Mouse (Mus musculus) E14TG2a.4 (cell line): Measurements from ENCODE around the gene Pknox1.

Experiments
- H3K27me3 ChIP-seq: 2 replicates; pipeline ENCODE4 v1.6.1; 2014; ENCODE audit warnings: low read length, control low read depth; ENCODE audit not compliant: insufficient read depth
- H3K36me3 ChIP-seq: 2 replicates; pipeline ENCODE4 v1.6.1; 2014; ENCODE audit warnings: low read length, control low read depth; ENCODE audit not compliant: insufficient read depth
- H3K4me1 ChIP-seq: replicated peaks from 2 replicates; pipeline ENCODE4 v1.6.1; 2014; ENCODE audit warnings: low read depth, low read length, control low read depth
- H3K4me3 ChIP-seq: replicated peaks from 2 replicates; pipeline ENCODE4 v1.5.1; 2014; ENCODE audit warnings: mild to moderate bottlenecking, low read length
- H3K9me3 ChIP-seq: 2 replicates; pipeline ENCODE4 v1.6.1; 2014; ENCODE audit warnings: low read length, control low read depth
- CTCF ChIP-seq: conservative IDR thresholded peaks from 2 replicates; pipeline ENCODE4 v1.5.1; 2014; ENCODE audit warnings: low read length
- NANOG ChIP-seq: IDR thresholded peaks from 2 replicates; pipeline ENCODE4 v1.6.1; 2014; ENCODE audit warnings: borderline replicate concordance, low read length, mixed read lengths
- POU5F1 ChIP-seq: IDR thresholded peaks from 2 replicates; pipeline ENCODE4 v1.6.1; 2014; ENCODE audit warnings: low read length, borderline replicate concordance

The Pknox1 gene

GRCm38 (mm10) chr17:31563632-31564014, 911 bp upstream of the Pknox1 start:
- Histone ChIP-seq H3K4me1 (peaks cover 50% of the 10 kb centered on the region), H3K4me3 (peak overlapping the region; percentile 78), H3K9me3 (no peaks in the 10 kb centered on the region), H3K36me3 (peaks cover 19% of the 10 kb centered on the region), H3K27me3 (no peaks in the 10 kb centered on the region)
- TF ChIP-seq POU5F1: no peak
- TF ChIP-seq NANOG: no peak
- no peak for TF ChIP-seq CTCF

- H3K36me3 ChIP-seq: peaks cover 28% of the 10 kb centered on the region
- H3K4me1 ChIP-seq: peaks cover 58% of the 10 kb centered on the region
- no peak for TF ChIP-seq NANOG
- TF ChIP-seq CTCF: no peak
- TF ChIP-seq POU5F1: no peak
- no peaks in the 10 kb centered on the region for H3K27me3 ChIP-seq
- no peaks in the 10 kb centered on the region for H3K9me3 ChIP-seq
- H3K4me3 ChIP-seq: peak overlapping the region; percentile 92
Measured at GRCm38 (mm10) chr17:31564858-31565140, 265 bp downstream of the Pknox1 start.

- Histone ChIP-seq H3K27me3 (no peaks in the 10 kb centered on the region), H3K9me3 (no peaks in the 10 kb centered on the region), H3K36me3 (peaks cover 28% of the 10 kb centered on the region), H3K4me3 (peak overlapping the region; percentile 92), H3K4me1 (peaks cover 58% of the 10 kb centered on the region)
- TF ChIP-seq NANOG (no peak), CTCF (no peak)
Measured at GRCm38 (mm10) chr17:31565141-31566056, 865 bp downstream of the Pknox1 start.

- Histone ChIP-seq H3K27me3 (no peaks in the 10 kb centered on the region), H3K4me3 (peak overlapping the region; percentile 92), H3K36me3 (peaks cover 28% of the 10 kb centered on the region), H3K9me3 (no peaks in the 10 kb centered on the region), H3K4me1 (peaks cover 62% of the 10 kb centered on the region)
- TF ChIP-seq NANOG (no peak), POU5F1 (no peak)
Measured at GRCm38 (mm10) chr17:31566276-31566675, 1.7 kb downstream of the Pknox1 start.

- Histone ChIP-seq H3K9me3 (no peaks in the 10 kb centered on the region), H3K36me3 (peaks cover 28% of the 10 kb centered on the region), H3K4me3 (no peak overlapping the region), H3K27me3 (no peaks in the 10 kb centered on the region), H3K4me1 (peaks cover 57% of the 10 kb centered on the region)
- no peak for TF ChIP-seq POU5F1
- no peak for TF ChIP-seq CTCF
- TF ChIP-seq NANOG: no peak
Measured at GRCm38 (mm10) chr17:31569756-31570155, 5.2 kb downstream of the Pknox1 start.

GRCm38 (mm10) chr17:31570321-31570925, 5.9 kb downstream of the Pknox1 start:
- Histone ChIP-seq H3K4me1 (peaks cover 63% of the 10 kb centered on the region), H3K4me3 (no peak overlapping the region), H3K36me3 (peaks cover 31% of the 10 kb centered on the region), H3K9me3 (no peaks in the 10 kb centered on the region), H3K27me3 (no peaks in the 10 kb centered on the region)
- no peak for TF ChIP-seq CTCF
- TF ChIP-seq NANOG: no peak
- TF ChIP-seq POU5F1: no peak

- H3K36me3 ChIP-seq: peaks cover 31% of the 10 kb centered on the region
- TF ChIP-seq CTCF: no peak
- TF ChIP-seq POU5F1: no peak
- no peak for TF ChIP-seq NANOG
- no peak overlapping the region for H3K4me3 ChIP-seq
- H3K9me3 ChIP-seq: no peaks in the 10 kb centered on the region
- no peaks in the 10 kb centered on the region for H3K27me3 ChIP-seq
- H3K4me1 ChIP-seq: peaks cover 65% of the 10 kb centered on the region
Measured at GRCm38 (mm10) chr17:31571689-31572088, 7.2 kb downstream of the Pknox1 start.

GRCm38 (mm10) chr17:31574662-31575061, 10.1 kb downstream of the Pknox1 start:
- no peaks in the 10 kb centered on the region for H3K9me3 ChIP-seq

More at GRCm38 (mm10) chr17:31574662-31575061, 10.1 kb downstream of the Pknox1 start:
- Histone ChIP-seq H3K36me3 (0 out of 2 replicates have a peak, but pooled peaks cover 6% of the 10 kb centered on the region), H3K4me1 (peaks cover 66% of the 10 kb centered on the region), H3K4me3 (no peak overlapping the region), H3K27me3 (no peaks in the 10 kb centered on the region)
- TF ChIP-seq POU5F1: no peak
- TF ChIP-seq NANOG: no peak
